Mouse (Mus musculus) C2C12 (cell line): ENCODE measurements around the gene Nr2f6. TPM values are rescaled to one million over a fixed set of nuclear protein-coding genes. Genes with fewer than 3 reads are reported as not detected.
A peak's percentile ranks its signal among the peaks of the same experiment; 100 is the strongest.

Experiments used
- H3K27me3 ChIP-seq: one replicate; pipeline ENCODE4 v1.6.1; 2011; ENCODE audit not compliant: control insufficient read depth, insufficient read depth, insufficient read length
- H3K36me3 ChIP-seq: one replicate; pipeline ENCODE4 v1.6.1; 2011; ENCODE audit not compliant: control insufficient read depth, insufficient read depth
- H3K4me3 ChIP-seq: one replicate; pipeline ENCODE4 v1.5.1; 2011; ENCODE audit warnings: mild to moderate bottlenecking, control low read depth; ENCODE audit not compliant: poor library complexity, insufficient read depth, severe bottlenecking
- H3K79me2 ChIP-seq: one replicate; pipeline ENCODE4 v1.6.1; 2011; ENCODE audit not compliant: control insufficient read depth, insufficient read depth
- H3K79me3 ChIP-seq: one replicate; pipeline ENCODE4 v1.6.1; 2011; ENCODE audit warnings: low read depth, control low read depth
- H3ac ChIP-seq: one replicate; pipeline ENCODE3; 2011; ENCODE audit warnings: low read depth; ENCODE audit not compliant: control insufficient read depth, insufficient read length
- CEBPB ChIP-seq: IDR thresholded peaks from one replicate; pipeline ENCODE4 v1.6.1; 2011; ENCODE audit warnings: low read depth, mild to moderate bottlenecking, control low read depth, moderate library complexity
- CTCF ChIP-seq: IDR thresholded peaks from one replicate; pipeline ENCODE4 v1.5.1; 2011; ENCODE audit not compliant: control insufficient read depth, insufficient read depth, insufficient read length
- FOSL1 ChIP-seq: IDR thresholded peaks from one replicate; pipeline ENCODE4 v1.8.0; 2011; ENCODE audit warnings: mild to moderate bottlenecking, low read length; ENCODE audit not compliant: poor library complexity, insufficient read depth, severe bottlenecking
- MAX ChIP-seq: IDR thresholded peaks from one replicate; pipeline ENCODE4 v1.6.1; 2011; ENCODE audit warnings: mild to moderate bottlenecking, control low read depth
- MYOD1 ChIP-seq: IDR thresholded peaks from one replicate; pipeline ENCODE4 v1.6.1; 2011; ENCODE audit warnings: low read depth; ENCODE audit not compliant: control insufficient read depth, insufficient read length
- MYOG ChIP-seq: IDR thresholded peaks from one replicate; pipeline ENCODE4 v1.6.1; 2011; ENCODE audit not compliant: control insufficient read depth, insufficient read length; ENCODE audit errors: extremely low read depth
- USF1 ChIP-seq: IDR thresholded peaks from one replicate; pipeline ENCODE4 v1.6.1; 2011; ENCODE audit warnings: low read depth, mild to moderate bottlenecking, control low read depth, moderate library complexity
- polyA plus RNA-seq: library from polyadenylated mRNA; unstranded; fragments of >200 nt; fragmentation: generic; extraction: Trizol; gene quantifications from one replicate; pipeline ENCODE4 v1.2.1, GENCODE M21; 2012; ENCODE audit warnings: missing spikeins

Gene Nr2f6
- polyA plus RNA-seq, 1 experiment, result 73.0 TPM

GRCm38 (mm10) chr8:71373000-71373399, 8.8 kb downstream of the Nr2f6 start:
- Histone ChIP-seq H3K27me3 (no peaks in the 10 kb centered on the region), H3K79me3 (no peaks in the 10 kb centered on the region), H3K4me3 (no peak overlapping the region), H3ac (no peak overlapping the region), H3K79me2 (peaks cover 15% of the 10 kb centered on the region), H3K36me3 (peaks cover 52% of the 10 kb centered on the region)
- TF ChIP-seq CTCF (no peak), MYOG (no peak), MAX (no peak), MYOD1 (no peak), USF1 (no peak), FOSL1 (no peak), CEBPB (no peak)

GRCm38 (mm10) chr8:71372427-71372826, 9.3 kb downstream of the Nr2f6 start:
- Histone ChIP-seq H3ac (no peak overlapping the region), H3K4me3 (no peak overlapping the region), H3K27me3 (no peaks in the 10 kb centered on the region), H3K79me2 (peaks cover 16% of the 10 kb centered on the region), H3K36me3 (peaks cover 46% of the 10 kb centered on the region), H3K79me3 (no peaks in the 10 kb centered on the region)
- TF ChIP-seq FOSL1, result no peak

GRCm38 (mm10) chr8:71371236-71371848, 10.4 kb downstream of the Nr2f6 start, which contains the start of gene Ocel1:
Gene Ocel1, plus strand, starts transcription at chr8:71371298.
- H3K36me3 ChIP-seq, result peaks cover 36% of the 10 kb centered on the region
- H3ac ChIP-seq, result peak within 1 kb of the TSS; percentile 83
- no peaks in the 10 kb centered on the region for H3K79me3 ChIP-seq
- TF ChIP-seq CEBPB (no peak), MYOG (no peak), USF1 (no peak), CTCF (peak; percentile 97), MAX (peak; percentile 13), MYOD1 (peak; percentile 1), FOSL1 (no peak)
- H3K79me2 ChIP-seq, result peaks cover 16% of the 10 kb centered on the region
- peak within 1 kb of the TSS; percentile 31 for H3K4me3 ChIP-seq
- no peaks in the 10 kb centered on the region for H3K27me3 ChIP-seq

- Histone ChIP-seq H3ac (no peak overlapping the region), H3K27me3 (no peaks in the 10 kb centered on the region), H3K4me3 (peak overlapping the region; percentile 31), H3K79me2 (peaks cover 16% of the 10 kb centered on the region), H3K36me3 (peaks cover 35% of the 10 kb centered on the region), H3K79me3 (no peaks in the 10 kb centered on the region)
- no peak for TF ChIP-seq FOSL1
- TF ChIP-seq USF1, result no peak
- TF ChIP-seq MYOG, result no peak
- TF ChIP-seq MYOD1, result no peak
- no peak for TF ChIP-seq CTCF
- TF ChIP-seq MAX, result no peak
- TF ChIP-seq CEBPB, result no peak
Observed at GRCm38 (mm10) chr8:71370711-71371235, 11.0 kb downstream of the Nr2f6 start.

DNA sequence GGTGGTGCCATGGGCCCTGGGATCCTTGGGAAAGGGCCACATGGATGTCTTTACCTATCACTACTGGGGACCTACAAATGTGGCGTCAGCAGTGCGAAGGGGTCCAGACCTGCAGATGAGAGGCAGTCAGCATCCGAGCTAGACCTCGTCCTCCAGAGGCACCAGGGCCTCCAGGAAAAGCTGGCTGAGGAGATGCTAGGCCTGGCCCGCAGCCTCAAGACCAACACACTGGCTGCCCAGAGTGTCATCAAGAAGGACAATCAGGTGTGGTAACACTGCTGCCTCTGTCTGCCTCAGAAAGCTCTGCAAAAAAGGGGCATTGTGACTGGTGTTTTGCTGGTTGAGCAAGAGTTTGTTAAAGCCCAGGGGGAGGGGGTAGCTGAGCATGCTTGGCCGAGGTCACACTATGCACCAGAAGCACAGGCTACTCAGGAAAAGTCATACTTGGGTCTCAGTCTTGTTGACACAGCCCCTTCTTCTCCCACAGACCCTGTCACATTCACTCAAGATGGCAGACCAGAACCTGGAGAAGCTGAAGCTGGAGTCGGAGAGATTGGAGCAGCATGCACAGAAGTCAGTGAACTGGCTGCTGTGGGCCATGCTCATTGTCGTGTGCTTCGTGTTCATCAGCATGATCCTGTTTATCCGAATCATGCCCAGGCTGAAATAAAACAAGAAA, 12.6 kb downstream of the Nr2f6 start:
- H3K36me3 ChIP-seq, result peaks cover 26% of the 10 kb centered on the region
- H3K79me3 ChIP-seq, result no peaks in the 10 kb centered on the region
- no peak overlapping the region for H3K4me3 ChIP-seq
- no peak overlapping the region for H3ac ChIP-seq
- no peak for TF ChIP-seq USF1
- no peak for TF ChIP-seq FOSL1
- H3K27me3 ChIP-seq, result no peaks in the 10 kb centered on the region
- peaks cover 16% of the 10 kb centered on the region for H3K79me2 ChIP-seq

DNA sequence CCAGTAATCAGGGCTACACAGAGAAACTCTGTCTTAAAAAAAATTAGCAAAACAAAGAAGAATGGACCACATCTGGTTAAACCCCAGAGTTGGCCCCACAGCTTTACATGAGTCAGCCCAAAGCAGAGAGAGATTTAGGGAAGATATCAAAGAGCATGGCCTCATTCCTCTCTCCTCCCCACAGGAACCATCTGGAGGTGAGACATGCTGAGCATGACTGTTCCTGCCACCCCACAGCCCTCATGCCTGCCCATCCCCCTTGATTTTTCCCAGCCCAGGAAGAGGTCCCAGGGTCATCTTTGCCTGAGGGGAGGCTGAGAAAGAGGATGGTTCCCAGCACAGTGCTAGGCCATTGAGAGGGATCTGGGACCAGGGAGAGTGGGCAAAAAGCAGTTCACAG, 13.4 kb downstream of the Nr2f6 start:
- H3K27me3 ChIP-seq, result no peaks in the 10 kb centered on the region
- H3ac ChIP-seq, result no peak overlapping the region
- peaks cover 19% of the 10 kb centered on the region for H3K36me3 ChIP-seq
- no peak overlapping the region for H3K4me3 ChIP-seq
- peaks cover 16% of the 10 kb centered on the region for H3K79me2 ChIP-seq
- TF ChIP-seq MYOG, result no peak
- no peak for TF ChIP-seq FOSL1
- TF ChIP-seq CTCF, result no peak
- no peak for TF ChIP-seq USF1
- no peak for TF ChIP-seq CEBPB
- TF ChIP-seq MYOD1, result no peak
- no peaks in the 10 kb centered on the region for H3K79me3 ChIP-seq
